Mouse (Mus musculus) embryonic facial prominence, embryonic 13.5 days (tissue): ENCODE data around the gene Cacng3. TPM values are rescaled to one million over a fixed set of nuclear protein-coding genes. Genes with fewer than 3 reads are reported as not detected.

ENCODE experiments used
- ATAC-seq: fragments of 200-750 bp; cut with Nextera tagmentation; 2 replicates; pipeline ENCODE4 v1.8.0; 2017; ENCODE audit warnings: low read depth; ENCODE audit not compliant: insufficient number of reproducible peaks, insufficient read depth, low FRiP score, low TSS enrichment
- H3K27ac ChIP-seq: fragments of 300-500 bp; sonication (generic); 2 replicates; pipeline ENCODE4 v1.5.1; 2015; ENCODE audit warnings: moderate library complexity, mild to moderate bottlenecking, inconsistent platforms
- H3K27me3 ChIP-seq: fragments of 300-500 bp; sonication (generic); 2 replicates; pipeline ENCODE4 v1.6.1; 2015; ENCODE audit warnings: mild to moderate bottlenecking, inconsistent platforms
- H3K36me3 ChIP-seq: fragments of 300-500 bp; sonication (generic); 2 replicates; pipeline ENCODE4 v1.6.1; 2015; ENCODE audit warnings: mild to moderate bottlenecking, inconsistent platforms
- H3K4me1 ChIP-seq: fragments of 300-500 bp; sonication (generic); 2 replicates; pipeline ENCODE4 v1.6.1; 2015; ENCODE audit warnings: inconsistent platforms
- H3K4me2 ChIP-seq: fragments of 300-500 bp; sonication (generic); 2 replicates; pipeline ENCODE4 v1.6.1; 2015; ENCODE audit warnings: moderate library complexity, mild to moderate bottlenecking, inconsistent platforms
- H3K4me3 ChIP-seq: fragments of 300-500 bp; sonication (generic); 2 replicates; pipeline ENCODE4 v1.5.1; 2015; ENCODE audit warnings: mild to moderate bottlenecking, inconsistent platforms
- H3K9ac ChIP-seq: fragments of 300-500 bp; sonication (generic); 2 replicates; pipeline ENCODE4 v1.6.1; 2015; ENCODE audit warnings: mild to moderate bottlenecking, inconsistent platforms
- H3K9me3 ChIP-seq: fragments of 300-500 bp; sonication (generic); 2 replicates; pipeline ENCODE4 v1.6.1; 2016; ENCODE audit warnings: inconsistent platforms
- WGBS: fragments of 180-500 bp; shearing (Covaris S2); methylation state at CpG from one replicate; pipeline ENCODE4 v1.1.7; 2015; ENCODE audit warnings: mixed read lengths; 5-methylcytosine and 5-hydroxymethylcytosine counted together
- polyA plus RNA-seq: library from polyadenylated mRNA; unstranded; fragments of >200 nt; fragmentation: Nextera tagmentation; extraction: Ambion mirVana; gene quantifications from 2 replicates; pipeline ENCODE4 v1.2.1, GENCODE M21; 2015

Gene Cacng3
- polyA plus RNA-seq, 1 experiment from 2014 or later = not detected

DNA sequence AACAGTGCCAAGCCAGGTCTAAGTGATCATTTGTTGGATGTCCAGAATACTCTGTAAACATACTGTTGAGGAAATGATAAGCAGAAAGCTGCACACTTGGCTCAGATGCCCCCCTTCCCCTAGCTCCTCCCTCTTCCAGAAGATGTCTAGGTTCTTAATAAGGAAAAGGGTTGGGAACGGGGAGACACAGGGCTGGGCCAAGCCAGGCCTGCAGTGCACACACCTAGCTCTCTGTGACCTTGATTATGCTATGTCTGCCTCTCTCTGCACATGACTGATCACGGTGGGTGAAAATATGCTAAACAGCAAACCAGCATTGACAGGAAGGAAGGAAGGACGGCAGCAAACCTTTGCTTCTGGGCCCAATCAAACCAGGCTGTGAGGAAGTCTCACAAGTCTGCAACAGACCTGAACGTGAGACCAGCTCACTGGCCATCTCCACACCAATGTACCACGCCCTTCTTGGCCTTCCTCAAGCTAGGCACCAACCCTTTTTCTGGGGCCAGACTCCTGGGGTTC, 53.1 kb downstream of the Cacng3 start:
- Histone ChIP-seq H3K4me1 (no peaks in the 10 kb centered on the region), H3K27me3 (no peaks in the 10 kb centered on the region), H3K36me3 (no peaks in the 10 kb centered on the region), H3K9ac (no peak overlapping the region), H3K9me3 (no peaks in the 10 kb centered on the region), H3K27ac (no peak overlapping the region), H3K4me2 (no peak overlapping the region), H3K4me3 (no peak overlapping the region)
- 46% methylated on average over 5 of the region's 5 CpGs for WGBS
- ATAC-seq = no peak

- no peak for ATAC-seq
- 82% methylated on average over 2 of the region's 2 CpGs for WGBS
- no peak overlapping the region for H3K27ac ChIP-seq
- no peaks in the 10 kb centered on the region for H3K36me3 ChIP-seq
- H3K27me3 ChIP-seq = no peaks in the 10 kb centered on the region
- peaks cover 4% of the 10 kb centered on the region; the same call in 1 of the 2 replicates for H3K4me1 ChIP-seq
- no peak overlapping the region for H3K4me2 ChIP-seq
- H3K4me3 ChIP-seq = no peak overlapping the region
- no peak overlapping the region for H3K9ac ChIP-seq
- H3K9me3 ChIP-seq = no peaks in the 10 kb centered on the region
Measured at GRCm38 (mm10) chr7:122726376-122726775, 56.1 kb downstream of the Cacng3 start.

DNA sequence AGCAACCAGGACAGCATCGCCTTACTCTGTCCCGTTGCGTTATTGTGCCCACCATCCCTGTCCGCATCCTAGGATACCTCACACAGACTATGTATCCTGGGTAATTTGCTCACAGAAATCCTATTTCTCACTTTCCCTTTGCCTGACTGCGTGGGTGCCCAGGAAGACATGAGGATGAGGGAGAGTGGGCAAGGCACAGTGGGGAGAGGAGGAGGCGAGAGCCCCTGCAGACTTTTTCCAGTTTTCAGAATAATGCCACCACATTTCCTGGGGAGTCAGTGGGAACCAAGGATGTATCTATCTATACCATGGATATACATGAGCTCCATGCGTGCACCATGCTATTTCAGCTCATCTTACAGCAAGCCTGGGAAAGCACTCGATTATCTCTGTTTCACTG, 57.9 kb downstream of the Cacng3 start:
- Histone ChIP-seq H3K4me1 (peaks cover 4% of the 10 kb centered on the region; the same call in 1 of the 2 replicates), H3K27me3 (no peaks in the 10 kb centered on the region), H3K4me2 (no peak overlapping the region), H3K9ac (no peak overlapping the region), H3K9me3 (no peaks in the 10 kb centered on the region), H3K27ac (no peak overlapping the region), H3K4me3 (no peak overlapping the region), H3K36me3 (no peaks in the 10 kb centered on the region)
- WGBS = 89% methylated on average over 8 of the region's 8 CpGs
- ATAC-seq = no peak

GRCm38 (mm10) chr7:122728846-122729245, 58.6 kb downstream of the Cacng3 start:
- Histone ChIP-seq H3K36me3 (no peaks in the 10 kb centered on the region), H3K4me1 (peaks cover 4% of the 10 kb centered on the region; the same call in 1 of the 2 replicates), H3K4me2 (no peak overlapping the region), H3K27me3 (no peaks in the 10 kb centered on the region), H3K4me3 (no peak overlapping the region), H3K27ac (no peak overlapping the region), H3K9me3 (no peaks in the 10 kb centered on the region), H3K9ac (no peak overlapping the region)
- ATAC-seq = no peak
- 34% methylated on average over 7 of the region's 7 CpGs for WGBS

DNA sequence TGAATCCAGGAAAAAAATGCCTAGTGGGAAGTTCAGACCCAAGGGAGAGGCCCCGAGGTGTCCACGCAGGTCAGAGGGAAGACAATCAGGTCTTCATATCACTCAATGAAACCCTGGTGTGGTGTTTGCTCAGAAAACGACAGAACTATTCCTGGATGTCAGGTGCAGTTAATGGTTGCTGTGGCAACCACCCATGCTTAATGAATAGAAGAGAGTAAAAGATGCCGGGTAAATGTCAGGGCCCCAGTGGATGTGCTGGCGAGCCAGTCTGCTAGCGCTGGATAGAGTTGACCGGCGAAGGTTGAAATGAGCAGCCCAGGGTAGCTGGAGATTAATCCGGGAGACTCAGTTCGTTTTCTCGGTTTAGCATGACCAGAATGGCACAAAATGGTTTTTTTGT, 65.0 kb downstream of the Cacng3 start:
- Histone ChIP-seq H3K9me3 (no peaks in the 10 kb centered on the region), H3K36me3 (no peaks in the 10 kb centered on the region), H3K4me2 (no peak overlapping the region), H3K27ac (no peak overlapping the region), H3K4me3 (no peak overlapping the region), H3K27me3 (no peaks in the 10 kb centered on the region), H3K9ac (no peak overlapping the region), H3K4me1 (no peaks in the 10 kb centered on the region)
- 72% methylated on average over 11 of the region's 11 CpGs for WGBS
- ATAC-seq = no peak

DNA sequence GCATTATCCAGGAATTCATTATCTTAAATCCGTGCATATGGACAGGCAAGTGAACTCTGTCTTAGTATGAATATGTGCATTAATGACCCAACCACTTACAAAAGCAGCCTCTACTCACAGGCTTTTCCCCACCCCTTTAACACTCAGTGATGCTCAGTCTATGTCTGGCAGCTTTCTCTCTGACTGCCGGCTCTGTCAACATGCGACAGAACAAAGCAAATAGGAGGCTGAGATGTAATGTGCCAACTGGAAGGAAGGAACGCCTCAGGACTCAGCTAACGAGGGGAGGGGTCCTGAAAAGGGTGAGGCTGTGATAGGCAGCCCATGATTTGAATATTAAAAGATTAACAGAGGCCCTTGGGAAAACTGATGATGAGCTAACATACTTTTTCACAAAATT, 68.2 kb downstream of the Cacng3 start:
- 61% methylated on average over 5 of the region's 5 CpGs for WGBS
- H3K9me3 ChIP-seq = no peaks in the 10 kb centered on the region
- H3K4me1 ChIP-seq = no peaks in the 10 kb centered on the region
- no peaks in the 10 kb centered on the region for H3K36me3 ChIP-seq
- no peak overlapping the region for H3K9ac ChIP-seq
- no peak overlapping the region for H3K4me3 ChIP-seq
- no peak overlapping the region for H3K4me2 ChIP-seq
- ATAC-seq = no peak
- no peaks in the 10 kb centered on the region for H3K27me3 ChIP-seq
- H3K27ac ChIP-seq = no peak overlapping the region

GRCm38 (mm10) chr7:122740663-122741062, 70.4 kb downstream of the Cacng3 start:
- Histone ChIP-seq H3K4me3 (no peak overlapping the region), H3K27me3 (no peaks in the 10 kb centered on the region), H3K27ac (no peak overlapping the region), H3K9ac (no peak overlapping the region), H3K9me3 (no peaks in the 10 kb centered on the region), H3K4me2 (no peak overlapping the region), H3K4me1 (no peaks in the 10 kb centered on the region), H3K36me3 (no peaks in the 10 kb centered on the region)
- no peak for ATAC-seq
- WGBS = 89% methylated on average over 2 of the region's 2 CpGs

- no peak for ATAC-seq
- H3K27ac ChIP-seq = no peak overlapping the region
- no peak overlapping the region for H3K4me3 ChIP-seq
- H3K9me3 ChIP-seq = no peaks in the 10 kb centered on the region
- 60% methylated on average over 5 of the region's 5 CpGs for WGBS
- H3K27me3 ChIP-seq = no peaks in the 10 kb centered on the region
- H3K9ac ChIP-seq = no peak overlapping the region
- no peak overlapping the region for H3K4me2 ChIP-seq
- no peaks in the 10 kb centered on the region for H3K36me3 ChIP-seq
- H3K4me1 ChIP-seq = no peaks in the 10 kb centered on the region
Measured at GRCm38 (mm10) chr7:122755920-122756603, 85.8 kb downstream of the Cacng3 start.

DNA sequence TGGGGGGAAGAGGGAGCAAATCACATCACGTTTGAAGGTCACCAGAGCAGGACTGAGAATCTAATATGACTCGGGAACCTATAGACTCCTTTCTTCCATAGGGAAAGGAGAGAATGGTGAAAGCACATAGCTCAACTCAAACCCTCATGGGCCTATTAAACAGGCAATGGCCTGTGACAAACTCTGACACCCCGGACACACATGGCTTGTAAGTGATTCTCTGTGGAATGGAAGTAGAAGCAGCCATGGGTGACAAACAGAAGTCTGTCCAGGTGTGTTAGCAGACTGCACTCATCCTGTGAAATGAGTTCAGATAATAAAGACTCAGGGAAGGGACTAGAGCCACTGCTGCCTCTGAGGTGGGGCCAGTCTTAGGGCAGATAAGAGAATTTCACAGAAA, 88.4 kb downstream of the Cacng3 start:
- Histone ChIP-seq H3K4me3 (no peak overlapping the region), H3K9ac (no peak overlapping the region), H3K4me2 (no peak overlapping the region), H3K9me3 (peaks cover 4% of the 10 kb centered on the region; the same call in 1 of the 2 replicates), H3K36me3 (no peaks in the 10 kb centered on the region), H3K27ac (no peak overlapping the region), H3K4me1 (no peaks in the 10 kb centered on the region), H3K27me3 (no peaks in the 10 kb centered on the region)
- WGBS = 69% methylated on average over 3 of the region's 3 CpGs
- ATAC-seq = no peak

DNA sequence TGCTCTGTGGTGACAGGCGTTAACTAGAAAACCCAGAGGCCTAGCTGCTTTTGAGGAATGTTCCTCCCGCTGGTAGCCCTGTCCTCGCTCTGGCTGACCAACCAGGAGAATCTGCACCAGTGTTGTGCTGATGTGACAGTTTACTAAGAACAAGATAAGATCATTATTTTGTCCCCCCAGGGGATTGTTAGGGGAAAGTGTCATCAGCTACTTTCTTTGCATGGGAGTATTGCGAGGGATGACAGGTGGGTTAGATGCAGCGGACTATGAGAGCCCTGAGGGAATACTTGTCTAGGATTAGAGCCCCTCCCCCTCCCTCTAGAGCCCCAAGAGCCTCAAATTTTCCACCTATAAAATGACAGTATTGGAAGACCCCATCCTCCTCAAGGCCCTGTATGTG, 94.2 kb downstream of the Cacng3 start:
- Histone ChIP-seq H3K27ac (no peak overlapping the region), H3K9me3 (peaks cover 4% of the 10 kb centered on the region; the same call in 1 of the 2 replicates), H3K4me2 (no peak overlapping the region), H3K36me3 (no peaks in the 10 kb centered on the region), H3K4me3 (no peak overlapping the region), H3K9ac (no peak overlapping the region), H3K4me1 (no peaks in the 10 kb centered on the region), H3K27me3 (no peaks in the 10 kb centered on the region)
- no peak for ATAC-seq
- WGBS = 60% methylated on average over 5 of the region's 5 CpGs

DNA sequence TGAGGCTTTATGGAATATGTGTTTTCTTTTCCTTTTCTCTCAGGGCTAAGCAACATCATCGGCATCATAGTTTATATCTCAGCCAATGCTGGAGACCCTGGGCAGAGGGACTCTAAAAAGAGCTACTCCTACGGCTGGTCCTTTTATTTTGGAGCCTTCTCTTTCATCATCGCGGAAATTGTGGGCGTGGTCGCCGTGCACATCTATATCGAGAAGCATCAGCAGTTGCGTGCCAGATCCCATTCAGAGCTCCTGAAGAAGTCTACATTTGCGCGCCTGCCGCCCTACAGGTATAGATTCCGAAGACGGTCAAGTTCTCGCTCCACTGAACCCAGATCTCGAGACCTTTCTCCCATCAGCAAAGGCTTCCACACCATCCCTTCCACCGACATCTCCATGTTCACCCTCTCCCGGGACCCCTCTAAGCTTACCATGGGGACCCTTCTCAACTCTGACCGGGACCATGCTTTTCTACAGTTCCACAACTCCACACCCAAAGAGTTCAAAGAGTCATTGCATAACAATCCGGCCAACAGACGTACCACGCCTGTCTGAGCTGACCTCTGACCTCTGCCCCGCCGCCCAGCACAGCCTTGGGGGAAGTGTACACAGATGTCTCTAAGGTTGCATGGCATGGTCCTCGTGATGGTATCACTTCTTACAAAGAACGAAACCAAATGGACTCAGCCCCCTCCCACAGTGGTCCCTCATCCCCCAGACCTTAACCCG, 98.2 kb downstream of the Cacng3 start:
- Histone ChIP-seq H3K9ac (no peak overlapping the region), H3K27me3 (no peaks in the 10 kb centered on the region; the same call in 1 of the 2 replicates), H3K9me3 (no peaks in the 10 kb centered on the region), H3K36me3 (no peaks in the 10 kb centered on the region), H3K4me2 (no peak overlapping the region), H3K4me1 (no peaks in the 10 kb centered on the region), H3K27ac (no peak overlapping the region), H3K4me3 (no peak overlapping the region)
- ATAC-seq = no peak
- 77% methylated on average over 27 of the region's 27 CpGs for WGBS

- no peak overlapping the region for H3K4me2 ChIP-seq
- ATAC-seq = no peak
- WGBS = 72% methylated on average over 7 of the region's 7 CpGs
- H3K4me3 ChIP-seq = no peak overlapping the region
- H3K9ac ChIP-seq = no peak overlapping the region
- H3K27me3 ChIP-seq = no peaks in the 10 kb centered on the region
- no peak overlapping the region for H3K27ac ChIP-seq
- H3K4me1 ChIP-seq = no peaks in the 10 kb centered on the region
- no peaks in the 10 kb centered on the region for H3K36me3 ChIP-seq
- 0 out of 2 replicates have a peak, but pooled peaks cover 2% of the 10 kb centered on the region for H3K9me3 ChIP-seq
Measured at GRCm38 (mm10) chr7:122779601-122780000, 109.3 kb downstream of the Cacng3 start.
